Mouse (Mus musculus) forebrain, embryonic 16.5 days (tissue): ENCODE measurements at regions not wholly inside any gene's neighbourhood (a gene's known extent, or its start where the extent isn't known, plus 50 kb on each side); places are given as distances from the start of the nearest gene placed in this dataset.
A peak's percentile ranks its signal among the peaks of the same experiment; 100 is the strongest.

ENCODE experiments used
- ATAC-seq: fragments of 200-750 bp; cut with Nextera tagmentation; 2 replicates; pipeline ENCODE4 v1.8.0; 2017; ENCODE audit warnings: mild to moderate bottlenecking, moderate library complexity
- H3K27ac ChIP-seq: fragments of 300-500 bp; sonication (generic); 2 replicates; pipeline ENCODE4 v1.5.1; 2014; ENCODE audit warnings: low read length, control low read depth
- H3K27me3 ChIP-seq: fragments of 300-500 bp; sonication (generic); replicated peaks from 2 replicates; pipeline ENCODE4 v1.6.1; 2014; ENCODE audit warnings: low read length; ENCODE audit not compliant: control insufficient read depth, insufficient read depth
- H3K36me3 ChIP-seq: fragments of 300-500 bp; sonication (generic); 2 replicates; pipeline ENCODE4 v1.6.1; 2014; ENCODE audit not compliant: control insufficient read depth, insufficient read depth
- H3K4me1 ChIP-seq: fragments of 300-500 bp; sonication (generic); replicated peaks from 2 replicates; pipeline ENCODE4 v1.6.1; 2014; ENCODE audit warnings: low read length; ENCODE audit not compliant: control insufficient read depth, insufficient read depth
- H3K4me2 ChIP-seq: fragments of 300-500 bp; sonication (generic); 2 replicates; pipeline ENCODE4 v1.6.1; 2014; ENCODE audit warnings: mild to moderate bottlenecking, low read length, control low read depth
- H3K4me3 ChIP-seq: fragments of 300-500 bp; sonication (generic); replicated peaks from 2 replicates; pipeline ENCODE4 v1.5.1; 2014; ENCODE audit warnings: mild to moderate bottlenecking, low read length, control low read depth
- H3K9ac ChIP-seq: fragments of 300-500 bp; sonication (generic); replicated peaks from 2 replicates; pipeline ENCODE4 v1.6.1; 2014; ENCODE audit warnings: low read depth, low read length, control low read depth
- H3K9me3 ChIP-seq: fragments of 300-500 bp; sonication (generic); 2 replicates; pipeline ENCODE4 v1.6.1; 2016; ENCODE audit warnings: low read length; ENCODE audit not compliant: control insufficient read depth
- WGBS: fragments of 180-500 bp; shearing (Covaris S2); extraction: QIAGEN DNeasy Blood & Tissue Kit; methylation state at CpG from one replicate; pipeline ENCODE4 v1.1.7; 2014; 5-methylcytosine and 5-hydroxymethylcytosine counted together

- Histone ChIP-seq H3K36me3 (no peaks in the 10 kb centered on the region), H3K27me3 (no peaks in the 10 kb centered on the region), H3K9me3 (no peaks in the 10 kb centered on the region), H3K9ac (no peak overlapping the region), H3K4me1 (no peaks in the 10 kb centered on the region), H3K27ac (no peak overlapping the region), H3K4me3 (no peak overlapping the region), H3K4me2 (no peak overlapping the region)
- no peak for ATAC-seq
- WGBS = 73% methylated on average over 1 of the region's 1 CpGs
Measured at GRCm38 (mm10) chr16:74984207-74984606, 572.6 kb upstream of the Robo2 start.

- 89% methylated on average over 4 of the region's 4 CpGs for WGBS
- H3K4me2 ChIP-seq = no peak overlapping the region
- H3K4me1 ChIP-seq = no peaks in the 10 kb centered on the region
- H3K27ac ChIP-seq = no peak overlapping the region
- no peaks in the 10 kb centered on the region for H3K36me3 ChIP-seq
- no peak for ATAC-seq
- no peak overlapping the region for H3K4me3 ChIP-seq
- no peaks in the 10 kb centered on the region for H3K9me3 ChIP-seq
- no peak overlapping the region for H3K9ac ChIP-seq
- no peaks in the 10 kb centered on the region for H3K27me3 ChIP-seq
Measured at GRCm38 (mm10) chr16:74966099-74966498, 554.5 kb upstream of the Robo2 start.

GRCm38 (mm10) chr16:74929739-74930138 is 518.1 kb upstream of the Robo2 start:
- Histone ChIP-seq H3K4me3 (no peak overlapping the region), H3K36me3 (no peaks in the 10 kb centered on the region), H3K9me3 (no peaks in the 10 kb centered on the region), H3K4me1 (no peaks in the 10 kb centered on the region), H3K9ac (no peak overlapping the region), H3K27me3 (no peaks in the 10 kb centered on the region), H3K4me2 (no peak overlapping the region), H3K27ac (no peak overlapping the region)
- ATAC-seq = no peak
- WGBS = 67% methylated on average over 4 of the region's 4 CpGs

- WGBS = 43% methylated on average over 7 of the region's 7 CpGs
- Histone ChIP-seq H3K27ac (no peak overlapping the region), H3K4me2 (0 out of 2 replicates have a peak overlapping the region, but pooled peaks have one; percentile 6)
Measured at GRCm38 (mm10) chr16:74900835-74901234, 489.2 kb upstream of the Robo2 start.

GRCm38 (mm10) chr16:74887724-74888123 is 476.1 kb upstream of the Robo2 start:
- H3K4me1 ChIP-seq = no peaks in the 10 kb centered on the region
- WGBS = 43% methylated on average over 1 of the region's 1 CpGs
- no peak overlapping the region for H3K4me3 ChIP-seq
- no peak overlapping the region for H3K9ac ChIP-seq
- H3K9me3 ChIP-seq = no peaks in the 10 kb centered on the region
- H3K36me3 ChIP-seq = no peaks in the 10 kb centered on the region
- no peaks in the 10 kb centered on the region for H3K27me3 ChIP-seq
- no peak overlapping the region for H3K4me2 ChIP-seq
- no peak for ATAC-seq
- H3K27ac ChIP-seq = no peak overlapping the region

More at GRCm38 (mm10) chr16:74900835-74901234, 489.2 kb upstream of the Robo2 start:
- no peaks in the 10 kb centered on the region; the same call in 1 of the 2 replicates for H3K4me1 ChIP-seq
- no peaks in the 10 kb centered on the region for H3K9me3 ChIP-seq
- no peak overlapping the region for H3K4me3 ChIP-seq
- peak; percentile 79 for ATAC-seq
- no peak overlapping the region for H3K9ac ChIP-seq
- no peaks in the 10 kb centered on the region for H3K27me3 ChIP-seq
- H3K36me3 ChIP-seq = no peaks in the 10 kb centered on the region

- ATAC-seq = no peak
- Histone ChIP-seq H3K27ac (no peak overlapping the region), H3K4me1 (no peaks in the 10 kb centered on the region), H3K4me2 (no peak overlapping the region), H3K9me3 (no peaks in the 10 kb centered on the region), H3K4me3 (no peak overlapping the region), H3K27me3 (no peaks in the 10 kb centered on the region), H3K36me3 (no peaks in the 10 kb centered on the region), H3K9ac (no peak overlapping the region)
- 91% methylated on average over 3 of the region's 3 CpGs for WGBS
Measured at GRCm38 (mm10) chr16:74878603-74879002, 467.0 kb upstream of the Robo2 start.

GRCm38 (mm10) chr16:74873756-74874155 is 462.1 kb upstream of the Robo2 start:
- no peaks in the 10 kb centered on the region for H3K4me1 ChIP-seq
- H3K9me3 ChIP-seq = no peaks in the 10 kb centered on the region
- H3K27ac ChIP-seq = no peak overlapping the region
- no peak for ATAC-seq
- H3K27me3 ChIP-seq = no peaks in the 10 kb centered on the region
- H3K4me3 ChIP-seq = no peak overlapping the region
- H3K9ac ChIP-seq = no peak overlapping the region
- no peak overlapping the region for H3K4me2 ChIP-seq
- H3K36me3 ChIP-seq = no peaks in the 10 kb centered on the region

GRCm38 (mm10) chr16:74857752-74858151 is 446.1 kb upstream of the Robo2 start:
- no peak for ATAC-seq
- Histone ChIP-seq H3K4me1 (no peaks in the 10 kb centered on the region), H3K4me2 (no peak overlapping the region), H3K9ac (no peak overlapping the region), H3K27ac (no peak overlapping the region), H3K4me3 (no peak overlapping the region), H3K9me3 (no peaks in the 10 kb centered on the region), H3K36me3 (no peaks in the 10 kb centered on the region), H3K27me3 (no peaks in the 10 kb centered on the region)
- 17% methylated on average over 2 of the region's 2 CpGs for WGBS

- Histone ChIP-seq H3K4me1 (no peaks in the 10 kb centered on the region), H3K27me3 (no peaks in the 10 kb centered on the region), H3K4me2 (no peak overlapping the region), H3K36me3 (no peaks in the 10 kb centered on the region), H3K4me3 (no peak overlapping the region), H3K9ac (no peak overlapping the region), H3K27ac (no peak overlapping the region), H3K9me3 (no peaks in the 10 kb centered on the region)
- ATAC-seq = no peak
- WGBS = 93% methylated on average over 2 of the region's 2 CpGs
Measured at GRCm38 (mm10) chr16:74840006-74840405, 428.4 kb upstream of the Robo2 start.

- H3K4me1 ChIP-seq = no peaks in the 10 kb centered on the region
- no peaks in the 10 kb centered on the region for H3K27me3 ChIP-seq
- ATAC-seq = no peak
- H3K9me3 ChIP-seq = no peaks in the 10 kb centered on the region
- no peak overlapping the region for H3K4me2 ChIP-seq
- no peaks in the 10 kb centered on the region for H3K36me3 ChIP-seq
- no peak overlapping the region for H3K27ac ChIP-seq
- H3K4me3 ChIP-seq = no peak overlapping the region
- no peak overlapping the region for H3K9ac ChIP-seq
- 73% methylated on average over 3 of the region's 3 CpGs for WGBS
Measured at GRCm38 (mm10) chr16:74814386-74814785, 402.8 kb upstream of the Robo2 start.
